Mouse (Mus musculus): ENCODE results near the gene Cblc. TPM values are rescaled to one million over a fixed set of nuclear protein-coding genes. Genes with fewer than 3 reads are reported as not detected.

Cblc gene
- polyA plus RNA-seq, 1 experiment from 2014 or later = not detected

DNA sequence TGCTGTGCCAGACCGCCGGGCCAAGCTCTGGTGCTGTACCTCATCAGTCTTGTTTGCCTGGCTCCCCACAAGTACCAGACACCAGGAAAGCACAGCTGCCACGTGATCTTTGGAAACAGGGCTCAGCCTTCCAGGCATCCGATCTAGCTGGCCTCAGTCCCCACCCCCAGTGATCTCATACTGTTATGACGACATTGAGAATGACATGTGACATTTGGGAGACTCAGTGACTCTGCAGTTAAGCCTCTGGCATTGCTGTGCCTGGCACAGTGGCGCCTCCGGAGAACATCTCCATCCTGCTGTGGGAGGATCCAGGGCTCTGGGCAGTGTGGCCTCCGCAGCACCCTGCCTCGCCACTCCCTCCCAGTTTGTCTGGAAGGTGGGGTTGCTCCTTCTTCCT is 35.2 kb upstream of the Cblc start:
- no peaks in the 10 kb centered on the region for H3K9me3 ChIP-seq (ENCODE audit: control insufficient read depth, low read length)
- ATAC-seq (ENCODE audit: low FRiP score) (no peak), DNase-seq (ENCODE audit: low spot score) (no peak)
- H3K27me3 ChIP-seq (ENCODE audit: control insufficient read depth, insufficient read depth, low read length) = no peaks in the 10 kb centered on the region
- H3K9ac ChIP-seq = no peak overlapping the region
- WGBS = 59% methylated on average over 9 of the region's 9 CpGs
- no peak overlapping the region for H3K4me2 ChIP-seq (replicated peaks)
- H3K36me3 ChIP-seq (replicated peaks; ENCODE audit: control insufficient read depth, insufficient read depth) = no peaks in the 10 kb centered on the region
- no peak overlapping the region for H3K4me3 ChIP-seq (replicated peaks; ENCODE audit: low read length)
- no peak overlapping the region for H3K27ac ChIP-seq
- H3K4me1 ChIP-seq (replicated peaks; ENCODE audit: control insufficient read depth, insufficient read depth, low read length) = no peaks in the 10 kb centered on the region

- H3K27ac ChIP-seq = no peak overlapping the region
- H3K27me3 ChIP-seq (ENCODE audit: control insufficient read depth, insufficient read depth, low read length) = no peaks in the 10 kb centered on the region
- ATAC-seq (ENCODE audit: low FRiP score) = no peak
- DNase-seq (ENCODE audit: low spot score) = no peak
- H3K4me2 ChIP-seq (replicated peaks) = no peak overlapping the region
- no peak overlapping the region for H3K4me3 ChIP-seq (replicated peaks; ENCODE audit: low read length)
- 38% methylated on average over 13 of the region's 13 CpGs for WGBS
- no peak overlapping the region for H3K9ac ChIP-seq
- H3K36me3 ChIP-seq (replicated peaks; ENCODE audit: control insufficient read depth, insufficient read depth) = no peaks in the 10 kb centered on the region
- no peaks in the 10 kb centered on the region for H3K9me3 ChIP-seq (ENCODE audit: control insufficient read depth, low read length)
- H3K4me1 ChIP-seq (replicated peaks; ENCODE audit: control insufficient read depth, insufficient read depth, low read length) = no peaks in the 10 kb centered on the region
Measured at GRCm38 (mm10) chr7:19830682-19831156, 34.1 kb upstream of the Cblc start.

GRCm38 (mm10) chr7:19829694-19830093 is 33.1 kb upstream of the Cblc start:
- Histone ChIP-seq H3K27me3 (ENCODE audit: control insufficient read depth, insufficient read depth, low read length) (peaks cover 2% of the 10 kb centered on the region), H3K9ac (no peak overlapping the region), H3K4me3 (replicated peaks; ENCODE audit: low read length) (no peak overlapping the region), H3K27ac (no peak overlapping the region), H3K4me1 (replicated peaks; ENCODE audit: control insufficient read depth, insufficient read depth, low read length) (no peaks in the 10 kb centered on the region), H3K9me3 (ENCODE audit: control insufficient read depth, low read length) (no peaks in the 10 kb centered on the region), H3K36me3 (replicated peaks; ENCODE audit: control insufficient read depth, insufficient read depth) (no peaks in the 10 kb centered on the region), H3K4me2 (replicated peaks) (no peak overlapping the region)
- DNase-seq (ENCODE audit: low spot score) = no peak
- ATAC-seq (ENCODE audit: low FRiP score) = no peak
- WGBS = 86% methylated on average over 3 of the region's 3 CpGs

DNA sequence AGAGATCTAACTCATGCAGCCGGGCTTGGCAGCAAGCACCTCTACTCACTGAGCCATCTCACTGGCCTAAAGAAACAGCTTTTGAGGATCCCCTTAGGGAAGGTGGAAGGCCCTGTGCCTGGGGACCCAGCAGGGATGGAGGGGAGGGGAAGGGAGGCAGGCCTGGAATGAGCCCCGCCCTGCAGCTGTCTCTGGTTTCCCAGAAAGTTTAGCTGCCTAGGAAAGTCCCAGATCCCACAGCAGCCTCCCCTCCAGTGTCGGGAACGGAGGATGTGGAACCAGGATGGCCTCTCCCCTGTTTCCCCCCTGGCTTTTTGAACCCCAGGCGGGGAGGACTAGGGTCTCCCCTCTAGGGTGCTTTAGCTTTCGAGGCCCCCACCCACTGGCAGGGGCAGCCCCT is 30.1 kb upstream of the Cblc start:
- H3K4me3 ChIP-seq (replicated peaks; ENCODE audit: low read length) = no peak overlapping the region
- H3K27ac ChIP-seq = no peak overlapping the region
- H3K27me3 ChIP-seq (ENCODE audit: control insufficient read depth, insufficient read depth, low read length) = peaks cover 29% of the 10 kb centered on the region
- ATAC-seq (ENCODE audit: low FRiP score) (no peak), DNase-seq (ENCODE audit: low spot score) (no peak)
- 49% methylated on average over 6 of the region's 6 CpGs for WGBS
- no peaks in the 10 kb centered on the region for H3K36me3 ChIP-seq (replicated peaks; ENCODE audit: control insufficient read depth, insufficient read depth)
- H3K9ac ChIP-seq = no peak overlapping the region
- no peaks in the 10 kb centered on the region for H3K9me3 ChIP-seq (ENCODE audit: control insufficient read depth, low read length)
- no peak overlapping the region for H3K4me2 ChIP-seq (replicated peaks)
- H3K4me1 ChIP-seq (replicated peaks; ENCODE audit: control insufficient read depth, insufficient read depth, low read length) = peaks cover 6% of the 10 kb centered on the region; the same call in 1 of the 2 replicates

DNA sequence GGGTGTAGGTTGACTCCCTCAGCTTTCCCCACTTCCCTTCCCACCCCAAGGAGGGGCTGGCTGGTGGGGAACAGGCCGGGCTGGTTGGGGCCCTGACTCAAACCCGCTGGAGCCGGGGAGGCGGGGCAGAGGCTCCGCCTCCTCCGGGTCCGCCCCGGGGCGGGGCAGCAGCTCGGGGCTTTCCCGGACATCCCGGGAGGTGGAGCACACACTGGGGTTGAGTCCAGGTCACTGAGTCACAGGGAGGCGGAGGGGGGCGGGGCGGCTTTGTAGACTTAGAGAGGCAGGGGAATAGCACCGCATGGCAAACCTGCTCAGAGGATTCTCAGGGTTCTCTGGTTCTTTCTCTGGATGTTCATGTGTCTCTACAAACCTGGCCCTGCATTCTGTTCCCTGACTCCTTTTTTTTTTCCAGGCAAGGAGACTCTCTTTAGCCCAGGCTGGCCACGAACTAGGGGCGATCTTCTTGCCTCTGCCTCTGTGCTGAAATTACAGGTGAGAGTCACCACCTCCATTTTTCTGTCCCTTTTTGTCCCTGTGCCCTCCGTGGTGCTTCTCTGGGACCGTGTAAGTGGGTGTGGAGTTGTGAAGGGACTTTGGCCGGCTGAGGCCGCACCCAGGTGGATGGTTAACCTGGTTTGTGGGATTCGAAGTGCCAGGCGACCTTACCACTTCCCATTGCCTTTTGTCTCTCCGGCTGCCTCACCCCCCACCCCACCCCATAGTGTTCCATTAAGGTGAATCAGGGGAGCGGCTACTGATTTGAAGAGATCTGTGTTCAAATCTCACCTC is 27.8 kb upstream of the Cblc start:
- Histone ChIP-seq H3K27ac (no peak overlapping the region), H3K9me3 (ENCODE audit: control insufficient read depth, low read length) (0 out of 2 replicates have a peak, but pooled peaks cover 4% of the 10 kb centered on the region), H3K27me3 (ENCODE audit: control insufficient read depth, insufficient read depth, low read length) (peaks cover 45% of the 10 kb centered on the region), H3K4me1 (replicated peaks; ENCODE audit: control insufficient read depth, insufficient read depth, low read length) (peaks cover 6% of the 10 kb centered on the region; the same call in 1 of the 2 replicates), H3K9ac (no peak overlapping the region), H3K4me3 (replicated peaks; ENCODE audit: low read length) (no peak overlapping the region), H3K4me2 (replicated peaks) (peak overlapping the region; percentile 15; the same call in 1 of the 2 replicates), H3K36me3 (replicated peaks; ENCODE audit: control insufficient read depth, insufficient read depth) (no peaks in the 10 kb centered on the region)
- ATAC-seq (ENCODE audit: low FRiP score) (peak; percentile 58), DNase-seq (ENCODE audit: low spot score) (no peak)
- 22% methylated on average over 26 of the region's 26 CpGs for WGBS

DNA sequence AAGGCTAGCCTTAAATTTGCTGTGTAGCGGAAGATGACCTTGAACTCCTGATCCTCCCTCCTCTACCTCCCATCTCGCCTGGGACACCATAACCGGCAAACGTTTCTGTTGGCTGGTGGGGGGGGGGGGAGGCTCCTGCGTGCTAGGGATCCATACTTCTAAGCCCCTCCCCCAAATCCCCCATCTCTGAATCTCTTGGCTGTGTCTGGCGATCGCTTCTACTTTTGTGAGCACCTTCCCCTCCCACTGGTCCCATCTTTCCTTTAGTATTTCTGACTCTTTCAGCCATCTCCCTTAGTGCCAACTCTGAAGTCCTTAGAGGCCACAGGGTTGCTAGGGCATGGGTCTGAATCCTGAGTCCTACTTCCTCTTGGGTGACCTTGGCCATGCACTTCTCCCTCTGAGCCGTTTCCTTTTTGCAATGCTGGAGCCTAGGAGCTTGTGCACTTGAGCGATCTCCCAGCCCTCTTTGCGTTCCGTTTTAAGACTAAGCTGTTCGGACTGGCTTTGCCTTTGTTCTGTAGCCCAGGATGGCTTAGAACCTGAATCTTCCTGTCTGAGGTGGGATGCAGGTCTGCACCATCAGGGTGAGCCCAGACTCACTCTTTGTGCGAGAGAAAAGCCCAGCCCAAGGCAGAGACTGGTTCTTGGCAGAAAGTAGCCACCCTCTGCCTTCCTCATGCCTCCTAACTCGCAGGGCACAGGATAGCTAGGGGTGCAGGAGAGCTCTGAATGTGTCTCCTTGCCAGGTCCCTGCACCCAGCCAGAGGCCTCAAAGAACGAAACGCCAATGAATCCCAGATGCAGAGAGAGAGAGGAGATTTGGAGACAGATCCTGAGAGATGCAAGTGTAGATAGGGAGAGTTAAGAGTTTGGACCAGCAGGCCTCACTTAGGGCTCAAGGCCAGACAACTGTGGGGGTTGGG is 26.9 kb upstream of the Cblc start:
- Histone ChIP-seq H3K4me3 (replicated peaks; ENCODE audit: low read length) (no peak overlapping the region), H3K27me3 (ENCODE audit: control insufficient read depth, insufficient read depth, low read length) (peaks cover 47% of the 10 kb centered on the region), H3K9ac (no peak overlapping the region), H3K9me3 (ENCODE audit: control insufficient read depth, low read length) (0 out of 2 replicates have a peak, but pooled peaks cover 4% of the 10 kb centered on the region), H3K36me3 (replicated peaks; ENCODE audit: control insufficient read depth, insufficient read depth) (no peaks in the 10 kb centered on the region), H3K4me1 (replicated peaks; ENCODE audit: control insufficient read depth, insufficient read depth, low read length) (peaks cover 6% of the 10 kb centered on the region; the same call in 1 of the 2 replicates), H3K4me2 (replicated peaks) (peak overlapping the region; percentile 15; the same call in 1 of the 2 replicates), H3K27ac (no peak overlapping the region)
- DNase-seq (ENCODE audit: low spot score) (no peak), ATAC-seq (ENCODE audit: low FRiP score) (no peak)
- 25% methylated on average over 16 of the region's 16 CpGs for WGBS

GRCm38 (mm10) chr7:19822604-19823058 is 26.0 kb upstream of the Cblc start, which contains the start of gene Bcl3:
Gene Bcl3 (minus strand): TSS chr7:19822770.
- H3K9ac ChIP-seq = peak within 1 kb of the TSS; percentile 42; the same call in 1 of the 2 replicates
- no peak within 1 kb of the TSS for H3K27ac ChIP-seq
- H3K27me3 ChIP-seq (ENCODE audit: control insufficient read depth, insufficient read depth, low read length) = peaks cover 51% of the 10 kb centered on the region
- H3K4me2 ChIP-seq (replicated peaks) = peak within 1 kb of the TSS; percentile 47
- ATAC-seq (ENCODE audit: low FRiP score) = no peak
- H3K4me1 ChIP-seq (replicated peaks; ENCODE audit: control insufficient read depth, insufficient read depth, low read length) = peaks cover 6% of the 10 kb centered on the region; the same call in 1 of the 2 replicates
- no peak for DNase-seq (ENCODE audit: low spot score)
- H3K36me3 ChIP-seq (replicated peaks; ENCODE audit: control insufficient read depth, insufficient read depth) = no peaks in the 10 kb centered on the region
- peak within 1 kb of the TSS; percentile 22 for H3K4me3 ChIP-seq (replicated peaks; ENCODE audit: low read length)
- under 1% methylated on average over 42 of the region's 42 CpGs for WGBS
- H3K9me3 ChIP-seq (ENCODE audit: control insufficient read depth, low read length) = 0 out of 2 replicates have a peak, but pooled peaks cover 4% of the 10 kb centered on the region

- Histone ChIP-seq H3K27ac (no peak overlapping the region), H3K4me3 (replicated peaks; ENCODE audit: low read length) (peak overlapping the region; percentile 22), H3K27me3 (ENCODE audit: control insufficient read depth, insufficient read depth, low read length) (peaks cover 56% of the 10 kb centered on the region), H3K4me2 (replicated peaks) (peak overlapping the region; percentile 47), H3K9ac (peak overlapping the region; percentile 42; the same call in 1 of the 2 replicates), H3K9me3 (ENCODE audit: control insufficient read depth, low read length) (0 out of 2 replicates have a peak, but pooled peaks cover 4% of the 10 kb centered on the region), H3K4me1 (replicated peaks; ENCODE audit: control insufficient read depth, insufficient read depth, low read length) (peaks cover 8% of the 10 kb centered on the region; the same call in 1 of the 2 replicates), H3K36me3 (replicated peaks; ENCODE audit: control insufficient read depth, insufficient read depth) (no peaks in the 10 kb centered on the region)
- ATAC-seq (ENCODE audit: low FRiP score) (no peak), DNase-seq (ENCODE audit: low spot score) (no peak)
- WGBS = 5% methylated on average over 20 of the region's 20 CpGs
Measured at GRCm38 (mm10) chr7:19822193-19822592, 25.6 kb upstream of the Cblc start.

All from hindbrain, embryonic 14.5 days (tissue).